Mouse (Mus musculus) cortical plate, adult 2 months (tissue): ENCODE results near the gene Cbln1.

Source experiments
- CTCF ChIP-seq: fragments of 200-500 bp; IDR thresholded peaks from 2 replicates; pipeline ENCODE4 v1.5.1; 2011; ENCODE audit warnings: mild to moderate bottlenecking, control low read depth, low read length; ENCODE audit not compliant: insufficient read depth; ENCODE audit errors: extremely low read depth
- POLR2A ChIP-seq: fragments of 200-500 bp; IDR thresholded peaks from 2 replicates; pipeline ENCODE4 v1.6.1; 2011; ENCODE audit warnings: mild to moderate bottlenecking, low read length, control low read depth; ENCODE audit not compliant: insufficient read depth; ENCODE audit errors: extremely low read depth

DNA sequence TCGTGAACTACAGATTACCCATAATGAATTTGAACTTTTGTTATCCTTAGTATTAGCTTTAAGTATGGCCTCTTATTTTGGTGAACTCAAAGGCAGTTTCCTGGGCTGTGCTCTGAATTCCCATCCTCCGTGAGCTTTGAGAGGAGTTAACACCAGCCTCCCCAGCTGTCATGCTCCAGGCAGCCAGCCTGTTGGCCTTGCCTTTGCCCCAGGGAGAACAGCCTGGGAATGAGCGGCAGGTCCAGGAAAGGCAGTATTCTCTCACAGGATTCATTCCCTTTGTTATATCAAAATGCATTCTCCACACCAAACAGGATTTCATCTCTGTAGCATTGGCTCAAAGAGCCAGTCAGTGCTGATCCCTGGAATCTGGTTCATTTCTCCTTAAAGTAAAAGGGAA is 3.1 kb upstream of the Cbln1 start:
- TF ChIP-seq CTCF (no peak), POLR2A (no peak)
